Mouse (Mus musculus): ENCODE data around the gene Nmt1. TPM values are rescaled to one million over a fixed set of nuclear protein-coding genes. Genes with fewer than 3 reads are reported as not detected.

Gene Nmt1
- polyA plus RNA-seq, 2 experiments: 22.3 to 44.3 TPM

DNA sequence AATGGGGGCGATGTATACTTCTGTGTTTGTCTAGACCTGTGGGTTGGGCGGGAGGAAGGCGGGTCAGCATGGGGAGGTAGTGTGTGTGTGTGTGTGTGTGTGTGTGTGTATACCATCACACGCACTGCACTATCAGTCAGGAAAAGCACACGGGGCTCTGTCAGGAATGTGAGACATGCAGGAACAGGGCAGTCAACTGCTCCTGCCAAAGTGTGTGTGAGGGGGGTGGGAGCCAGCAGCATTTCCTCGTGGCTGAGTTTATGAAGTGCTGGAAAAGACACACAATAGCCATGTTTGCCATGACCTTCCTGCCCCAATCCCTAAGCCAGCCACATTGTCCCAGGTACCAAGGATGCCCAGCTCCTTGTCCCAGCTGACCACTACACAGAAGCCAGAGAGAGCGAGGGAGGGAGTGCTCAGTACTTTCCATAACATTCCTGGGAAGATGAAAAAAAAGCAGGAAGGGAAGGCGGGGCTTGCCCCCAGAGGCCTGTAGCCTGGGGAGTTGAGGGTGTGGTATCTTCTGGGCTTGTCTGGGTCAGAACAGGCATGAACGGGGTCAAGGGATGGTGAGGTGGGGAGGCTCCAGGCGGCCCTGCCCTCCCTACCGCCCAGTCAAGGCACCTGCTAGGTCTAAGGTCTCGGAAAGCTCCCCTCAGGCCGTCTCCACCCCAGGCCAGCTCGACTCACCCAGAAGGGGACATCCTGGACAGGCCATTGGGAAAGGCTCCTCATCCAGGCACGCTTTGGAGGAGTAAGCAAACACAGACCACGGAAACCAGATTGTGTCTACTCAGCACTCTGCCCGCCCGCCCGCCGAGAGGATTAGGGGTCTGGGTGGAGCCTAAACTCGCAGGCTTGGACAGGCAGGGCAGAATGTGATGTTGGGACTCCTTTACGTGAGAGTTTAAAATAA is 69.2 kb downstream of the Nmt1 start:
- no peak overlapping the region for H3K4me3 ChIP-seq (ENCODE audit: insufficient read depth in 1 of 2, low read depth in 2 of 2, low read length in 2 of 2)
- H3K27me3 ChIP-seq (ENCODE audit: control insufficient read depth, insufficient read depth, low read length): peaks cover 25% of the 10 kb centered on the region
- H3K9me3 ChIP-seq (ENCODE audit: control insufficient read depth, low read length): no peaks in the 10 kb centered on the region
- no peak for ATAC-seq (ENCODE audit: insufficient read depth)
- TF ChIP-seq EP300 (IDR thresholded peaks at IDR 0.05; ENCODE audit: low read depth) (no peak), CTCF (IDR thresholded peaks at IDR 0.05; ENCODE audit: low read depth) (no peak)
- H3K4me1 ChIP-seq (replicated peaks; ENCODE audit: control insufficient read depth in 2 of 2, insufficient read depth in 2 of 2, low read length in 1 of 2): peaks cover 2 to 5% of the 10 kb centered on the region in 2 experiments
- no peak overlapping the region for H3K9ac ChIP-seq (replicated peaks)
- DNase-seq (ENCODE audit: low read depth in 3 of 3, low spot score in 3 of 3): no peak
- no peak overlapping the region for H3K4me2 ChIP-seq (ENCODE audit: low read depth)
- H3K27ac ChIP-seq: no peak overlapping the region
- WGBS (ENCODE audit: insufficient replicate concordance): 32% methylated on average over 22 of the region's 22 CpGs
- no peaks in the 10 kb centered on the region for H3K36me3 ChIP-seq (replicated peaks; ENCODE audit: control insufficient read depth, insufficient read depth, low read depth)

- ATAC-seq (ENCODE audit: insufficient read depth) (no peak), DNase-seq (ENCODE audit: low read depth in 3 of 3, low spot score in 3 of 3) (no peak)
- Histone ChIP-seq H3K36me3 (replicated peaks; ENCODE audit: control insufficient read depth, insufficient read depth, low read depth) (no peaks in the 10 kb centered on the region), H3K27me3 (ENCODE audit: control insufficient read depth, insufficient read depth, low read length) (peaks cover 25% of the 10 kb centered on the region), H3K9me3 (ENCODE audit: control insufficient read depth, low read length) (no peaks in the 10 kb centered on the region), H3K9ac (replicated peaks) (no peak overlapping the region), H3K27ac (no peak overlapping the region), H3K4me2 (ENCODE audit: low read depth) (no peak overlapping the region), H3K4me3 (ENCODE audit: insufficient read depth in 1 of 2, low read depth in 2 of 2, low read length in 2 of 2) (no peak overlapping the region), H3K4me1 (replicated peaks; ENCODE audit: control insufficient read depth in 2 of 2, insufficient read depth in 2 of 2, low read length in 1 of 2) (peaks cover 6 to 10% of the 10 kb centered on the region in 2 experiments)
- TF ChIP-seq CTCF (IDR thresholded peaks at IDR 0.05; ENCODE audit: low read depth) (no peak), EP300 (IDR thresholded peaks at IDR 0.05; ENCODE audit: low read depth) (no peak)
- WGBS (ENCODE audit: insufficient replicate concordance): 79% methylated on average over 11 of the region's 11 CpGs
Measured at GRCm38 (mm10) chr11:103098531-103099190, 70.7 kb downstream of the Nmt1 start.

- WGBS (ENCODE audit: insufficient replicate concordance): 59% methylated on average over 12 of the region's 12 CpGs
- Histone ChIP-seq H3K4me3 (ENCODE audit: insufficient read depth in 1 of 2, low read depth in 2 of 2, low read length in 2 of 2) (no peak overlapping the region), H3K9me3 (ENCODE audit: control insufficient read depth, low read length) (no peaks in the 10 kb centered on the region), H3K4me2 (ENCODE audit: low read depth) (no peak overlapping the region), H3K27me3 (ENCODE audit: control insufficient read depth, insufficient read depth, low read length) (peaks cover 25% of the 10 kb centered on the region), H3K9ac (replicated peaks) (no peak overlapping the region), H3K4me1 (replicated peaks; ENCODE audit: control insufficient read depth in 2 of 2, insufficient read depth in 2 of 2, low read length in 1 of 2) (peaks cover 13 to 17% of the 10 kb centered on the region in 2 experiments), H3K36me3 (replicated peaks; ENCODE audit: control insufficient read depth, insufficient read depth, low read depth) (no peaks in the 10 kb centered on the region), H3K27ac (no peak overlapping the region)
- TF ChIP-seq CTCF (IDR thresholded peaks at IDR 0.05; ENCODE audit: low read depth): no peak
- no peak for TF ChIP-seq EP300 (IDR thresholded peaks at IDR 0.05; ENCODE audit: low read depth)
- DNase-seq (ENCODE audit: low read depth in 3 of 3, low spot score in 3 of 3) (no peak), ATAC-seq (ENCODE audit: insufficient read depth) (no peak)
Measured at GRCm38 (mm10) chr11:103099352-103099940, 71.5 kb downstream of the Nmt1 start.

DNA sequence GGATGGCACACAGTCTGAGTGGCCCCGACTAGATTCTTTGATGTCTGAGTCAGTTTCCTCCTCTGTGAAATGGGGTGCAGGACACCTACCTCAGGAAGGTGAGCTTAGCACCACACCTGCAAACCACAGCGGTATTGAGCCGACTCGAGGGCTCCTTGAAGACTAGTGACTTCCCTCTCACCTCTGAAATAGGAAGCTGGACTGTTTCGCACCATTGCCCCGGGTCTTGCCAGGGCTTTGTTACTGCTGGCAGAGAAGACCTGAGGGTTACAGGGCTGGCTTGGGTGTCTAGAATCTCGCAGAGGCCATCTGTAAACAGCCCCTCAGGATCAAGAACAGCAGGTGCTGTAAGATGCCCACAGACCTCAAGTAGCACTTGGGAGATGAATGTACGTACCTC is 72.4 kb downstream of the Nmt1 start:
- no peak for DNase-seq (ENCODE audit: low read depth in 3 of 3, low spot score in 3 of 3)
- H3K9me3 ChIP-seq (ENCODE audit: control insufficient read depth, low read length): no peaks in the 10 kb centered on the region

More for the DNA sequence above, 72.4 kb downstream of the Nmt1 start:
- Histone ChIP-seq H3K4me3 (ENCODE audit: insufficient read depth in 1 of 2, low read depth in 2 of 2, low read length in 2 of 2) (no peak overlapping the region), H3K36me3 (replicated peaks; ENCODE audit: control insufficient read depth, insufficient read depth, low read depth) (peaks cover 2% of the 10 kb centered on the region), H3K27me3 (ENCODE audit: control insufficient read depth, insufficient read depth, low read length) (peaks cover 25% of the 10 kb centered on the region), H3K9ac (replicated peaks) (no peak overlapping the region), H3K27ac (no peak overlapping the region), H3K4me1 (replicated peaks; ENCODE audit: control insufficient read depth in 2 of 2, insufficient read depth in 2 of 2, low read length in 1 of 2) (peaks cover 19 to 24% of the 10 kb centered on the region in 2 experiments), H3K4me2 (ENCODE audit: low read depth) (no peak overlapping the region)
- TF ChIP-seq CTCF (IDR thresholded peaks at IDR 0.05; ENCODE audit: low read depth) (no peak), EP300 (IDR thresholded peaks at IDR 0.05; ENCODE audit: low read depth) (no peak)
- 54% methylated on average over 8 of the region's 8 CpGs for WGBS (ENCODE audit: insufficient replicate concordance)
- ATAC-seq (ENCODE audit: insufficient read depth): no peak

Data from liver, embryonic 14.5 days (tissue).